Mouse (Mus musculus): ENCODE measurements around the gene Eif2s3y.

The Eif2s3y gene

DNA sequence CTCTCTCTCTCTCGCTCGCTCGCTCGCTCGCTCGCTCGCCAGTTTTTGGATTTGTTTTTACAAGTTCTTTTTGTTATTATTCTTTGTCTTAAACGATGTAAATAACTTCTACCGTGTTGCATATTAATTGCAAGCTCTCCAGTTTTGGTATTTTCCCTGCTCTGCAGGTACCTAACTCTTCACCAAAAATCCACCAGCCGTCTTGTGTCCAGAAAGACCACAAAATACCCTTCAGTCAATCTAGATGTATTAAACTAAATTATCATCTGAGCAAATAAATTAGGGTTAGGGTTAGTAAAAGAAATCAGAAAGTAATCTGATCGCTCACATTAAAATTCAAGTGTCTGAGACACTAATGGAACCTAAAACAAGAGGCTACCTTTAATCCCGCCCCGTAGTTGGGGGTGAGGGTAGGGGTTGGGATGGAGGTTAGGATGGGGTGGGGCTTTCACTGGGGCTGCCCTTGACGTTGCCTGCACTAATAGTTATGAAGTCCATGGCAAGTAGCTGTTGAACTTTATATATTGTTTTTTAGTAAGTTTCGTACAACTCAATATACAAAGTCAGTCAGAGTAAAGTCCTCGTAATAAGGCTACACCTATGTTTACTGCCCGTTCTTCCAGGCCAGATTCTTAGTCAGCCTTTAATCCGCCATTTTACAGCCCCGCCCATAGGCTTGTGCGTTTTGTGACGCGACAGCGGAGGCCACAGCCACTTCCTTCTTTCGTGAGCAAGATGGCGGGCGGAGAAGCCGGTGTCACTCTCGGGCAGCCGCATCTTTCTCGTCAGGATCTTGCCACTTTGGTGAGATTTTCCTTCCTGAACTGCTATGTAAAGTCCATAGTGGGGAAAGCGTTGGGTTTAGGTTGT is at the start of gene Eif2s3y:
TSS of gene Eif2s3y (plus strand) at position 662 of the 870 bp plus-strand sequence.
- peak in 1 of 2 experiments; percentile 81 for DNase-seq
